Mouse (Mus musculus) T-helper 2 cell (primary cell): ENCODE results near the gene Lmx1a.

Source experiments
- in situ Hi-C: fragments of 300-600 bp; cut with MboI, MseI; formaldehyde crosslinking; loops from one replicate; pipeline ENCODE4 v1.15.1; 2025; ENCODE audit warnings: high pct_unique_total_duplicates

The Lmx1a gene

DNA sequence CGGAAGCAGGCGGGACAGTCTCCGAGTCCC, at the start of gene Lmx1a:
Gene Lmx1a (plus strand): TSS at position 6 of the 30 bp plus-strand sequence.
- in situ Hi-C loops, result no loop called here

DNA sequence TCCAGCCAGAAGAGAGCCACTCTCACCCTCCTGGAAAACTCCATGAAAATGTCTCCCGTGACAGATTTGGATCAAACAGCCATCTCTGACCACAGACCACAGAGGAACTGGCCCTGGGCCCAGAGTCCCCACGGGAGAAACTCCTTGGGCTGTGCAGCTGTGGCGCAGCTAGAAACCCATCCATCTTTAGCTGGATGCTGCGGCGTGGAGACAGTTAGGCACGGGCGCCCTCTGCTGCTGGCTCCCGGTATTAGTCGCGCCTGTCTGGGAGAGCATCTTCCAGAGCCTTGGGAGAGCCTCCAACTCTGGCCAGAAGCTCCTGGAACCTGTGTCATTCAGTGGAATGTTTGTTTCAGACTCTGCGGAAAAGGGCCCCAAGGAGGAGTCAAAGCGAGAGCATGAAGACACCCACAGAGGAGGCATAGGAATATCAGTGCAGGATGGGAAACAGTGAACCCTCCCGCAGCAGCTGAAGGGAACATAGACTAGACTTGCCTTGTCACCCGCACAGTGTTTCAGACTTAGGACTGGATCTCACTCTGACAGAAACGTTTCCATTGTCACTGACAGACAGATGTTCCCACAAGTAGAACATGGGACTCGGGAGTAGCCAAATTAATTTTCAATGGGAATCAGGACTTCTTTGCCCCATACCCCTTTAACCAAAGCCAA, 44.0 kb upstream of the Lmx1a start:
- in situ Hi-C loops, result loop anchor here (5.0 to 25.0 kb wide), 2 partner anchors 233 to 433 kb away; no protein-coding TSS in a partner anchor

DNA sequence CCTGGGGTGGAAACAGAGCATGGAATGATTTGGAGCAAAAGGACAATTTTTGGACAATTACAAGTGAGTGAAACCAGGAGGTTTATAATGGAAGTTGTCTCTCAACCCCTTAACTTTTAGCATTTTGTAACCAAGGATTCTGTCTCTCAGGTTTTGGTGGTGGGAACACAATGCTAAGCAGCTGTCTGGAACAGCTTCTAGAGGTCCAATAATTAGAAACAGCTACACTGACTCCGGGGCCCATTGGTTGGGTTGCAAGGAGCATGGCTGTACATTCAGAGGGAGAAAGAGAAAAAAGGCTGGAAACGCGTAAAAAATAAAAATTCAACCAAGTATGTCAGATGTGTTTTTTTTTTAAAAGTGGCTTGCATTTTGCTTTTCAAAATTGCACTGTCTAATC, 40.4 kb upstream of the Lmx1a start:
- in situ Hi-C loops, result loop anchor here (25.0 kb wide), 1 partner anchor 436 kb away; no protein-coding TSS in a partner anchor

DNA sequence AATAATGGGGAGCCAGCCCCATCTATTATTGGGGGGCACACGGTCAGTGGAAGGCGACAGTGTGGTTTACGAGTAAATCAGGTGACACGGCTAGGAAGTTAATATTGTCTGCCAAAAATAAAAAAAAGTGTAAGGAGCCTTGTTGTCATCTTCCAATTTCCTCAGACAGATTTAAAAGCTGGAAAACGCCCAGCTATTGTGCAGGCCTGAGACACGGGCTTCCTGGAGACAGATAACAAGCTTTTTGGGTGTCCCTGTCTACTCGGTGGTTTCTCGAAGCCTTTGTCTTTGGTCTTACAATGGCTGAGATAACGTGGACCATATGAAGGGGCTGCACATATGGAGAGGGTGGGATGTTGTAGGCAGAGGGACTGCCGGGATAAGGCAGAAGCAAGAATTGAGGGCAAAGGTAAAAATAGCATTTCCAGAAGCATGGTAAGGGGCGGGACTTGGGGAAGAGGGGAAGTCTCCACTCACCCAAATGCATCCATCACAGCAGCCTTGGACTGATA, 39.9 kb upstream of the Lmx1a start:
- in situ Hi-C loops, result loop anchor here (25.0 kb wide), 1 partner anchor 437 kb away; no protein-coding TSS in a partner anchor

DNA sequence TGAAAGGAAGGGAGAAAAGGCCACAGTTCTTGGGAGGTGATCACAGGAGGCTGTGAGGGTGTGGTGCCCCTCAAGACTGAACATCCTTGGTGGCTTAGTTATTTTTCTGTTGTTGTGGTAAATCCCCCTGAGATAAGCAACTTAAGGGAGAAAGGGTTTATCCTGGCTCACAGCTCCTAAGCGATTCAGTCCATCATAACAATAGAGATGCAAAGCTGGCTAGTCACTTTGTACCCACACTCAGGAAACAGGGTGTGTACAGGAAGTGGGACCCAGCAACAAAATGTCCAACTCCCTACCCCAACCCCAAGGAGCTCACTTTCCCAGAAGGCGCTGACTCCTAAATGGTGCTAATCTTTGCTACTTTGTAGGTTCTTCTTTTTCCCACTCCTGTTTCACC, 36.7 kb upstream of the Lmx1a start:
- in situ Hi-C loops, result no loop called here

DNA sequence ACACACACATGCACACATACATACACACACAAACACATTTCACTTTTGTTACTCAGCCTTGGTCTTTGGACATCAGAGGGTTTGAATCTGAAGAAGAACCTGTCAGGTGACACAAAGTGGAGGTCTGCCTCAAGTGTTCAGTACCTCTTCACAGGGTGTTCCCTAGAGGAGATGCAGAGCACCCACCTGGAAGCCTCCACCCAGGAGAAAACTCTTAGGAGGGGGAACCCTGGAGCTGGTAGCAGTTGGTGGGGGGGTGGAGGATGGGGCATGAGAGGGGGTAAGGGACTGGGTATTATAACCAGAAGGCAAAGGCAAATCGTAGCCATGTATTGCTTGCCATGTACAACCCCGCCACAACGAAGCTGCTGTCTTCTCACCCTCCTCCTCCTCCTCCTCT, 30.0 kb upstream of the Lmx1a start:
- in situ Hi-C loops, result no loop called here

DNA sequence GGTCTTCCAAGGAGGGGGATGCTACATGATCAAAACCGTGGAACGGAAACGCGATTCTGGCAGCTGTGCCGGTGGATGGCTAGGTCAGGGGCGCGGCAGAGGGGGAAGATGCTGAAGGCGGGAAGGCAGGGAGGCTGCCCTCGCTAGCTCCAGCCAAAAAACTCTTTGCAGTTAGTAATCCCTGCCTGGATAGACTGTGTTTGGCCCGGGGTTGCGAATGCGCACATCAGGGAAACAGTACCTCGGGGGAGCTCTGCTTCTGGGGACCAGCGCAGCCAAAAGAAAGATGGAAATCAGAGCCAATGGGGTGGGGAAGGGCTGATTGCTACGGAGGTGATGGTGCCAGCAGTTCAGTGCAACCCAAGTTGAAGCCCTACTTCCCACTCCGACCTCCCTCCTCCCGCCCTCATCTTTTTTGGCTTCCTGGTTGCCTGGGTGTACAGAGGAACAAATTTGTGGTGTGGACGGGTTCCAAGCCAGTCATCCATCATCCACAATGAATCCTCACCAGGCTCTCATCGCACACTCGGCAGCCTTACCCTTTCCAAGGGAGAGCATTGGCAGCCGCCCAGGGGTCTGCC, 28.4 kb upstream of the Lmx1a start:
- in situ Hi-C loops, result no loop called here

DNA sequence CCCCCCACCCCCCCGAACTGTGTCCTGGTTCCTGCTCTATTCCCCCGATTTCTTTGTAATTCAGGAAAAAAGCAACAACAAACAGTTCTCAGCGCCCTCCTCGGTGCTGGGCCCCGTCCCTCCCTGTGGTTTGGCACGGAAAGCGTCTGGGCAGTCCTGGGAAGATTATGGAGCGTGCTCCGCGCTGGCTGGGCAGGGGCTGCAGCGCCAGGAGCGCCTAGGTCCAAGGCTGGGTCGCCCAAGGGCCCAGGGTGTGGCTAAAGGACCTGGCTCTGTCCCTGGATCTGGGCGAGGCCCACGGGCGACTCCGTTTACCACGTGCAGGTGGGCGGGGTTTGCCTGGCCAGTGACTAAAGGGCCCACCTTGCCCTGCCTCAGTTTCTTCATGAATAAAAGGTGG, 27.9 kb upstream of the Lmx1a start:
- in situ Hi-C loops, result no loop called here

DNA sequence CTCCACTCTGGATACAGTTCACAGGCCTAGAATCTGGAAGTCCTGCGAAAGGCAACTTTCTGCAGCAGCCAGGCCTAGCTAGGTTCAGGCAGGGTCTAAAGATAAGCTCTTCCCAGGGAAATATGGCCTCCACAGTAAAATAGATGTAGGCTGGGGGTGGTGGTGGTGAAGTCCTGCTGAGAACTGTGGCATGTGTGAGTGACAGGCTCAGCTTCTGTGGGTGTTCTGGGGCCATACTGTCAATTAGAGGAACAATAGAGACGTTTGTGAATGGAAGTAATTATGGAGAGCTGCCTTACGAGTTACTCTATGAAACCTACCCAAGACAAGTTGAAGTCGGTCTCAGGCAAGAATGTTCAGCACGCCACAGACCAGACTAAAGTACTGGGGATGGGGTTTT, 25.9 kb upstream of the Lmx1a start:
- in situ Hi-C loops, result no loop called here

DNA sequence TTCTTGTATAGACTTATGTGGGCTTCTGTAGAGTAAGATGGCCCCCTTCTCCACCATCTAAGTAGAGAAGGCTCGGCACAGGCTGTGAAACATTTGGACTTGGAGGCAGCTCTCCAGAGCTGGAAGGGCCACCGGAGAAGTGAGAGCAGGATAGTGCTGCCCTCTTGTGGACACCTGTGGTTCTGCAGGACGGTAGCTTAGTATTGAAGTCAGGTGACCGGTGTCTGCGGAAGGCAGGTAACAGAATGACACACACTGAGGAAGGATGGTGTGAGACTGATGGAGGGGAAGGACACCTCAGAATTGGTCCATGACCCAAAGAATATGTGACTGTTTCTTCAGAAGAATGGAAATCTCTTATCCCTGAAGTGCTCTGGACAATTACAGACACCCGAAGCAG, 19.2 kb upstream of the Lmx1a start:
- in situ Hi-C loops, result no loop called here

DNA sequence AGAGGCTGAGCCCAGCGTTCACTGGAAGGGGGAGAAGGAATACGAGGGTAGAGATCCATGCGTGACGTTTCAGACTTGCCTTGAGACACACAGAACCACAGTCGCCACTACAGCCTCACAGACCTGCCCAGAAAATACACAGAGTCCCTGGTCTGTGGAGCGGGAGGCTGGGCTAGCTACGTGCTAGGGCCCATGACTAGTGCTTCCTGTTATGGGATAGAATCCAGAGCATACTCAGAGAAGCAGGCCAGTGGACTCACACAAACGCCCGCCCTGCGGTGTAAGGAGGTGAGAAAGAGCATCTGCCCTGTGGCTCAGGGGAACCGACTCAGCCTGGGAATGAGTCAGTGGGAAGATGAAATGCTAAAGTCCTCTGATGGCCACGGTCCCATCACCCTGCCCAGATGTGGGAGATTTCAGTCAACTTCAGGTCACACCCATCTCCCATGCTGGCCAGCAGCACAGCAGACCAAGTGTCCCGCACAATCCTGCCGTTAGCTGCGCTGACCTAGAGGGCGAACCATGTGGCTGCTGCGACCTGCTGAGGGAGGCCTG, 16.5 kb upstream of the Lmx1a start:
- in situ Hi-C loops, result no loop called here

DNA sequence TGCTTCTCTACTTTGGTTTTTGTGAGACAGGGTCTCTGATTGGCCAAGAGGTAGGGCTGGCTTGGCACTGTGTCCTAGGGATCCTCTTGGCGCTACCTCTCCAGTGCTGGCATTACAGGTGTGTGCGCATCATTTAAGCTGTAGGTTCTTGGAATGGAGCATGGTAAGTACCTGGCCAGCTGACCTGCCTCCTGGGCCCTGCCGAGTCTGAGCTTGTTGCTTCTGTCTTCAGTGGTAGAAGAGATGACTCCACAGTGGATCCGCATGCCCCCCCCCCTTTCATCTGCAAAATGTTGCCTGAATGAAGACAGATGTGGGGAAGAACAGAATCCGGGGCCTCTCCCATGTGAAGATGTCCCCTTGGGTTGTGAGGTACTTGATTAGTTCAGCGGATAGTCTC, 10.0 kb upstream of the Lmx1a start:
- in situ Hi-C loops, result no loop called here

DNA sequence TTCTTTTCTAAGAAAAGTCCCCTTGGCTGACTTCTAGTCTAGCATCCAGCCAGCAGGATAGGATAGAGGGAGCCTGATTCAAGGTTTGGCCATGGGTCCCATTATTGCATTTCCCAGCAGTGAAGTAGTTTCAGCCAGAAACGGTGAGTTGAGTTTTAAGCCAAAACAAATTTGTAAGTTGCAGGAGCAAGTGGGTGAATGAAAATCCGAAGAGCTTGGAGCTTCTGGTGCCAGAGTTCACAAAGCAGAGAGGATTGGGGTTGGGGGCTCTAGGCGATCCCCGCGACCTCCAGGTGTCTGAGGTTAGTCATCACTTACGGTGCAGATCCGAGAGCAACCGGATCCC, 1.1 kb upstream of the Lmx1a start:
- in situ Hi-C loops, result no loop called here

DNA sequence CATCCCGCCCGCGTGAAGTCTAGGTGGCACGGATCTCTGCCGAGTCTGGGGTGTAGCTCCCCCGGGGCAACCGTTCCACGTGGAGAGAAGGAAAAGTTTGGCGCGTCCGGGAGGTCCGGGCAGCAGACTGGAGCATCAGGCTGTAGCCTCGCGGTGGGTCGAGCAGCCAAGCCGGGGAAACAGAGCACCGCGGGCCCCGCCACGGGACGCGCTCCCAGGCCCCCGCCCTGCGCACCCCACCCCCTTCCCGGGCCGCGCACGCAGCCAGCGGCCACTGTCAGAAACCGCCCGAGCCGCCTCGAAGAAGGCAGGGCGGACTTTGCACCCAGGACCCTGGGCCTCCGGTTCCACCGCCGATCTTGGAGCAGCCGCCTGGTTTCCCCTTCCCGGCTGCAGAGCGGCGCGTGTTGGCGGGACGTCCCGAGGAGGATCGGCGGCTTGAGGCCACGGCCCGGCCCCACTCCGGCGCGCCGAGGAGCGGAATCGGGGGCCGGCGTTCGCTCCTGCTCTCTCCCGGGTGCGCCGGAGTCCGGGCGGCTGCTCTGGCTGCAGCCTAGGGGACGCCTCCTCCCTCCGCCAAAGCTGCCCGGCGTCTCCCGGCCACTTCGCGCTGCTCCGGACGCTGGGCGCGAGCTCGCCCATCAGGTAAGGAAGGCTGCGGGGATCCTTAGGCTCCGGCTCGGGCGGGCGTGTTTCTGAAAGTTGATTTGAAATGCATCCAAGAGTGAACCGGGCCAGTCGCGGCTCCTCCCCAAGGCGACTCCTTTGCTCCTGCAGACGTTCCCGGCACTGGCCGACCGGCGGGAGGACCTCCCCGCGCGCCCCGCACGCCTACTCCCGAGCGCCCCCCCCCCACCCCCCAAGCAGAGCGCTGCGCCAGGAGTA, 448 bp upstream of the Lmx1a start:
- in situ Hi-C loops, result no loop called here

DNA sequence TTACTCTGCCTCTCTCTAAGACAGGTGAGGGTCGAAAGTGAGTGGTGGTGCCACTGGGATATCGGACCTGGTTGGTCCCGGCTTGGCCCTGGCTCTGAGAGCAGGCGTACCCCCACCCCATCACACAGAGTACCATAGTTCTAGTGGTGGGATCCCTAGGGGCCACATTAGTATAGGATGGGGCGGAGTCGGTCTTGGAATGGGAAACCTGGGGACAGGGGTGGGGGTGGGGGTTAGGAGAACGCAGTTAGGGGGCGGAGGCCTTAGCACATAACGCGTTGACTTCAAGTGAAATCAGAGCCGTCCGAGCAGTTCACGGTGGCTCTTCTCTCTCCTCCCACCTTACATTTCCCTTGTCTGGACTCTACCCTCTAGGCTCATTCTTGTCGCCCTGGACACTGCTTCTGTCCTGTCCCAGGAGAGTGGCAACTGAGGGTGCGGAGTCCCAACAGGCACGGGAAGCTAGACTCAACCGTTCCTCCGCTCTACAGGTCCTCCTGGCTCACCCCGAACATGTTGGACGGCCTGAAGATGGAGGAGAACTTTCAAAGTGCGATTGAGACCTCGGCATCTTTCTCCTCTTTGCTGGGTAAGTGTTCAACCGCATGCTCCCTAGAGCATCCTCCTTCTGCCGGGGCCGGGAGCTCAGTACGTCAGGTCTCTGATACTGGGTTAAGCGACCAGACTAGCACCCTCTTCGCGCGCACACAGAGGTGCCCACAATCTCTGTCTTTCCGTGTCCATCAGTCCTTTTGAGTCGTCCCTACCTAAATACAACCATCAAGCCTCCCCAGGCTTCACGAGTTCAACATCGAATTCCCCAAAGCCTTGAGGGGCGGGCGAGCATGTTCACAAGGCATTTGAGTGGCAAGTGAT, 463 bp downstream of the Lmx1a start:
- in situ Hi-C loops, result no loop called here

DNA sequence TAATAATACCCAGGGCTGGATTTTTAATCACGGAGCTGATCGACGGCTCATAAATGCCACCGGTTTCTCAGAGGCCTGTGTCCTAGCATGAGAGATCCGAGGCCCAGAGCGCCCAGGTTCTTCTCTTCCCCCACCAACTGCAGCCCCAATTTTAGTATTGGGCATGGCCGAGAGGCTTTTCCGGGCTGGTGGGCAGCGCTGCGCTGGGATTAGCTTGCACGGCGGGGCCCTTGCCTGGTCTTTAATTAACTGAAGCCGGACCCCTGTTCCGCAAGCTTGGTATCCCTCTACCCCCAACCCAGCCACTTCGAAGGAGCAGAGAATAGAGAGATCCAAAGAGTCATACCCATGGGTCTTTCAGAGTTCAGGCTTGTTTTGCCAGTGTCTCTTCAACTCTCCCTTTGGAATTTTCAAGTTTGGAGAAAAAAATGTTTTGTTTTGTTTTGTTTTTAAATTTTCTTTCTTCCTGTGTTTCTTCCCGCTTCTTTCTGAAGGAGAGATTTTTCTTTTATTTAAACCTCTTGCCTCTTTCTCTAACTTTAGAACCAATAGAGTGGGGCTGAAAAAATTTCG, 1.2 kb downstream of the Lmx1a start:
- in situ Hi-C loops, result no loop called here

DNA sequence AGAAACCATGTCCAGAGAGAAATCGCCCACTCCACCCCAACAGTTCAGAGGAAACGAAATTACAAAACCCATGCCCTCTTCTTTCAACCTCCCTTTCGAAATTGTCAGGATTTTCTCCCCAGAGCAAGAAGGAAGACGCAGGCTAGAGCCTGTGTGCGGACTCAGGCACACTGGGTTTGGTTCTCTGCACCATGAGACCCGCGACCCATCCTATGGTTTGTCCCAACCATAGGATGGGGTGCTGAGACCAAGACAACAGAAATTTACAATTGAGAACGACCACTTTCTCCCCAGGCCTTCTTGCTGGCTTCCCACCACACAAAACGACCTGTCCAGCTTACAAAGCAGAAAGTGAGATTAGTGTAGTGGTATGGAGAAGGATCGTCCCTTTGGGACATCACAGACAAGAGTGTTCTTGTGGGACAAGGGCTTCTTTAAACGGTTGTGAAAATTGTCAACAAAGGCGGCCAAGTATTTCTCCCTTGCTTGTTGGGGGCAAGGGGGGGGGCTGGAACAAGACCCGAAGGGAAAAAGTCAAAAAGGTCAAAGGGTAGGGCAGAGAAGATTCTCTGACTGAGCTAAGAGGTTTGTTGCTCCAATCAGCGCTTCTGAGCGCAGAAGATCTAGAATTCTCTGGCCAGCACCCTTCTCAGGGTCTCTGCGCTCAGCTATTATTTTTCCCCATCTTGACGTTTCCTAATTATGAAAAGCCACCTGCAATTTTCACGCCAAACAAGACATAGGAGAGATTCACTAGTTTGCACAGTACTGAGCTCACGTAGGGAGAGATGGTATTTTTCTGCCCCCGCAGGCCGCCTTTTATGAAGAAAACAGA, 1.9 kb downstream of the Lmx1a start:
- in situ Hi-C loops, result no loop called here

DNA sequence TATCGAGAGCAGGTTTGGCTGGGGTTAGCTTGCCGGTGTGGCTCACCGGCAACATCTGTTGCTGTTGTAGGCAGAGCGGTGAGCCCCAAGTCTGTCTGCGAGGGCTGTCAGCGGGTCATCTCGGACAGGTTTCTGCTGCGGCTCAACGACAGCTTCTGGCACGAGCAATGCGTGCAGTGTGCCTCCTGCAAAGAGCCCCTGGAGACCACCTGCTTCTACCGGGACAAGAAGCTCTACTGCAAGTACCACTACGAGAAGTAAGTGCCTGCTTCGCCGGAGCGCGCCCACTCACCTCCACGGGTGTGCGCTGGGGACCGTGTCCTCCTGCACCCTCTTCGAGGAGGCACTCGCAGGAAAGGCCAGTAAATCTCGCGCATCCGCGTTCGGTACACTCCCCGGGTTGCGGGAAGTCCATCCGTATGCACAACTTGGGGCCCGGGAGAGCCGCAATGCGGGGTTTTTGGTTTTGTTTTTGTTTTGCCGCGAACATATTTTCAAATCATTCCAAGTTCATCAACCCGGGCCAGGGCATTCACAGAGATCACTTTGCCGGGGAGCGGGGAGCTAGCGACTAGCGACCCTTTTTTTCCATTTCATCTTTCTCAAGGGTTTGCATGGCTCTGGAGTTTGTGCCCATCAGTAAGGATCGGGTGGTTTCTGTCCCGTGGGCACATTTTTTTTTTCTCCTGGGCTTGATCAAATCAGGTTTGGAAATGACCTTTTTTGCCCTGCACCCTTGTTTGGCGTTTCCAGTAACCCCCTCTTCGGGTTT, 3.1 kb downstream of the Lmx1a start:
- in situ Hi-C loops, result no loop called here

DNA sequence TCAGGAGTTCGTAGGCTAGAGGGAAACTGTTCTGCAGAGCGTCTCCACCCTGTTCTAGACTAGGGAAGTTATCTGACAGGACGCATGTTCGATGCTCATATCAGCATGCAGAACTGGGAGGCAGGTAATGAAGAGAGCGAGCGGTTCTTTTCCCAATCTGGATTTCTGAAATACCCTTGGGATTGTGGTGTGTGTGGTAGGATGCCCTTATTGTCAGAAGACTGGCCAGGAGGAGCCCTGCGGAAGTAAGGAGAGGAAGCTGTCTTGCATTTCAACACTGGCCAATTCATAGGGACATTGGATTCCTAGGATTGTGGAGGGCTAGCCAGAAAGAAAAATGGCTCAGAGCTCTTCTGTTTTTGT, 3.6 kb downstream of the Lmx1a start:
- in situ Hi-C loops, result no loop called here
